Mouse (Mus musculus) neutrophil, adult 5-6 weeks (primary cell): ENCODE measurements around the gene Tln2. TPM values are rescaled to one million over a fixed set of nuclear protein-coding genes. Genes with fewer than 3 reads are reported as not detected.

Experiments
- ATAC-seq: fragments of 151-379, 151-347 bp; 2 replicates; pipeline ENCODE4 v1.8.0; 2017; ENCODE audit warnings: mild to moderate bottlenecking, moderate TSS enrichment; ENCODE audit not compliant: insufficient number of reproducible peaks, poor library complexity, low FRiP score, severe bottlenecking; ENCODE audit errors: extremely low read depth
- total RNA-seq: library from RNA; stranded (forward); fragments of 200-1000 nt; gene quantifications from 2 replicates; pipeline ENCODE4 v1.2.3, GENCODE M21; 2017

Gene Tln2
- total RNA-seq, 1 experiment from 2014 or later, result not detected

GRCm38 (mm10) chr9:67191488-67192331, 367.8 kb downstream of the Tln2 start:
- ATAC-seq, result no peak

- no peak for ATAC-seq
Observed at GRCm38 (mm10) chr9:67187686-67188085, 371.8 kb downstream of the Tln2 start.

- ATAC-seq, result no peak
Observed at GRCm38 (mm10) chr9:67187182-67187581, 372.3 kb downstream of the Tln2 start.

- ATAC-seq, result no peak
Observed at GRCm38 (mm10) chr9:67184556-67184955, 374.9 kb downstream of the Tln2 start.

- no peak for ATAC-seq
Observed at GRCm38 (mm10) chr9:67183520-67183919, 376.0 kb downstream of the Tln2 start.

GRCm38 (mm10) chr9:67182006-67182405, 377.5 kb downstream of the Tln2 start:
- ATAC-seq, result no peak

GRCm38 (mm10) chr9:67178709-67179108, 380.8 kb downstream of the Tln2 start:
- ATAC-seq, result no peak

GRCm38 (mm10) chr9:67178203-67178602, 381.3 kb downstream of the Tln2 start:
- no peak for ATAC-seq

- ATAC-seq, result no peak
Observed at GRCm38 (mm10) chr9:67176073-67176472, 383.4 kb downstream of the Tln2 start.

- ATAC-seq, result no peak
Observed at GRCm38 (mm10) chr9:67173816-67174215, 385.7 kb downstream of the Tln2 start.

GRCm38 (mm10) chr9:67173154-67173553, 386.3 kb downstream of the Tln2 start:
- no peak for ATAC-seq

- no peak for ATAC-seq
Observed at GRCm38 (mm10) chr9:67171409-67171808, 388.1 kb downstream of the Tln2 start.

GRCm38 (mm10) chr9:67170759-67171158, 388.7 kb downstream of the Tln2 start:
- no peak for ATAC-seq

- ATAC-seq, result no peak
Observed at GRCm38 (mm10) chr9:67170047-67170446, 389.5 kb downstream of the Tln2 start.

Other genes with a start within 250 kb of the Tln2 start
- not detected in 2 replicates for gene C2cd4b, start 199.7 kb upstream of the Tln2 start, total RNA-seq